Mouse (Mus musculus) layer of hippocampus, postnatal 36 days (tissue): ENCODE measurements around the gene Sh2d4b. TPM values are rescaled to one million over a fixed set of nuclear protein-coding genes. Genes with fewer than 3 reads are reported as not detected.

Experiments used
- DNase-seq, 2 experiments: peaks; one replicate each; pipeline ENCODE4 v3.0.0; 2022
- total RNA-seq, 2 experiments: library from RNA; stranded (reverse); gene quantifications; 2 replicates each; pipeline ENCODE4 v1.2.3; 2021

Sh2d4b gene
- total RNA-seq, 2 experiments from 2014 or later, result 2.1 TPM

- DNase-seq, result no peak
Observed at GRCm38 (mm10) chr14:40905813-40906212, 12.7 kb upstream of the Sh2d4b start.

GRCm38 (mm10) chr14:40902307-40903055 is 9.4 kb upstream of the Sh2d4b start:
- no peak for DNase-seq

- DNase-seq, result no peak
Observed at GRCm38 (mm10) chr14:40900267-40900666, 7.2 kb upstream of the Sh2d4b start.

- DNase-seq, result no peak
Observed at GRCm38 (mm10) chr14:40897916-40898315, 4.8 kb upstream of the Sh2d4b start.

GRCm38 (mm10) chr14:40895681-40896080 is 2.6 kb upstream of the Sh2d4b start:
- DNase-seq, result no peak

GRCm38 (mm10) chr14:40894576-40895247 is 1.6 kb upstream of the Sh2d4b start:
- peak; percentile 79 to 80 for DNase-seq

GRCm38 (mm10) chr14:40893884-40894283 is 818 bp upstream of the Sh2d4b start:
- no peak for DNase-seq

- no peak for DNase-seq
Observed at GRCm38 (mm10) chr14:40892326-40892825, 690 bp downstream of the Sh2d4b start.

- no peak for DNase-seq
Observed at GRCm38 (mm10) chr14:40891506-40891905, 1.6 kb downstream of the Sh2d4b start.

- no peak for DNase-seq
Observed at GRCm38 (mm10) chr14:40889704-40890103, 3.4 kb downstream of the Sh2d4b start.

- DNase-seq, result no peak
Observed at GRCm38 (mm10) chr14:40889181-40889580, 3.9 kb downstream of the Sh2d4b start.

GRCm38 (mm10) chr14:40886428-40887202 is 6.5 kb downstream of the Sh2d4b start:
- no peak for DNase-seq

- DNase-seq, result no peak
Observed at GRCm38 (mm10) chr14:40885752-40886151, 7.3 kb downstream of the Sh2d4b start.

GRCm38 (mm10) chr14:40885225-40885624 is 7.8 kb downstream of the Sh2d4b start:
- DNase-seq, result no peak

GRCm38 (mm10) chr14:40874565-40874964 is 18.5 kb downstream of the Sh2d4b start:
- no peak for DNase-seq

- DNase-seq, result no peak
Observed at GRCm38 (mm10) chr14:40873961-40874360, 19.1 kb downstream of the Sh2d4b start.

GRCm38 (mm10) chr14:40870598-40870997 is 22.5 kb downstream of the Sh2d4b start:
- DNase-seq, result no peak

GRCm38 (mm10) chr14:40864811-40865514 is 28.1 kb downstream of the Sh2d4b start:
- DNase-seq, result no peak

GRCm38 (mm10) chr14:40863659-40864058 is 29.4 kb downstream of the Sh2d4b start:
- DNase-seq, result no peak

- no peak for DNase-seq
Observed at GRCm38 (mm10) chr14:40863022-40863421, 30.0 kb downstream of the Sh2d4b start.

- DNase-seq, result no peak
Observed at GRCm38 (mm10) chr14:40852978-40853377, 40.1 kb downstream of the Sh2d4b start.

GRCm38 (mm10) chr14:40837397-40837796 is 55.7 kb downstream of the Sh2d4b start:
- no peak for DNase-seq
